Mouse (Mus musculus) neural tube, embryonic 11.5 days (tissue): ENCODE data around the gene Fam131a. TPM values are rescaled to one million over a fixed set of nuclear protein-coding genes. Genes with fewer than 3 reads are reported as not detected.

Experiments used
- ATAC-seq: fragments of 200-750 bp; cut with Nextera tagmentation; 2 replicates; pipeline ENCODE4 v1.8.0; 2017; ENCODE audit warnings: moderate number of reproducible peaks, mild to moderate bottlenecking, moderate TSS enrichment, moderate library complexity; ENCODE audit not compliant: insufficient read depth, low FRiP score, low TSS enrichment
- DNase-seq: peaks from one replicate; pipeline ENCODE4 v3.0.0-alpha.2; 2015; ENCODE audit warnings: low spot score
- H3K27ac ChIP-seq: fragments of 300-500 bp; sonication (generic); 2 replicates; pipeline ENCODE4 v1.5.1; 2014; ENCODE audit warnings: low read depth, mild to moderate bottlenecking, low read length
- H3K27me3 ChIP-seq: fragments of 300-500 bp; sonication (generic); 2 replicates; pipeline ENCODE4 v1.6.1; 2014; ENCODE audit warnings: mild to moderate bottlenecking, low read length, mixed read lengths; ENCODE audit not compliant: control insufficient read depth, insufficient read depth
- H3K36me3 ChIP-seq: fragments of 300-500 bp; sonication (generic); 2 replicates; pipeline ENCODE4 v1.6.1; 2014; ENCODE audit warnings: mild to moderate bottlenecking, low read length, moderate library complexity, mixed read lengths; ENCODE audit not compliant: control insufficient read depth, insufficient read depth
- H3K4me1 ChIP-seq: fragments of 300-500 bp; sonication (generic); 2 replicates; pipeline ENCODE4 v1.6.1; 2014; ENCODE audit warnings: low read length, mixed read lengths; ENCODE audit not compliant: control insufficient read depth, insufficient read depth
- H3K4me2 ChIP-seq: fragments of 300-500 bp; sonication (generic); 2 replicates; pipeline ENCODE4 v1.6.1; 2014; ENCODE audit warnings: low read depth, mild to moderate bottlenecking, moderate library complexity
- H3K4me3 ChIP-seq: fragments of 300-500 bp; sonication (generic); 2 replicates; pipeline ENCODE4 v1.5.1; 2014; ENCODE audit warnings: low read depth, low read length
- H3K9ac ChIP-seq: fragments of 300-500 bp; sonication (generic); 2 replicates; pipeline ENCODE4 v1.6.1; 2014; ENCODE audit warnings: mild to moderate bottlenecking, low read length
- H3K9me3 ChIP-seq: fragments of 300-500 bp; sonication (generic); 2 replicates; pipeline ENCODE4 v1.6.1; 2016; ENCODE audit warnings: low read length; ENCODE audit not compliant: control insufficient read depth
- WGBS: fragments of 180-500 bp; shearing (Covaris S2); extraction: QIAGEN DNeasy Blood & Tissue Kit; methylation state at CpG from one replicate; pipeline ENCODE4 v1.1.7; 2014; 5-methylcytosine and 5-hydroxymethylcytosine counted together
- polyA plus RNA-seq: library from polyadenylated mRNA; unstranded; fragments of >200 nt; fragmentation: Nextera tagmentation; extraction: Ambion mirVana; gene quantifications from 2 replicates; pipeline ENCODE4 v1.2.1, GENCODE M21; 2014

Fam131a gene
- polyA plus RNA-seq, 1 experiment from 2014 or later: 17.8 TPM

DNA sequence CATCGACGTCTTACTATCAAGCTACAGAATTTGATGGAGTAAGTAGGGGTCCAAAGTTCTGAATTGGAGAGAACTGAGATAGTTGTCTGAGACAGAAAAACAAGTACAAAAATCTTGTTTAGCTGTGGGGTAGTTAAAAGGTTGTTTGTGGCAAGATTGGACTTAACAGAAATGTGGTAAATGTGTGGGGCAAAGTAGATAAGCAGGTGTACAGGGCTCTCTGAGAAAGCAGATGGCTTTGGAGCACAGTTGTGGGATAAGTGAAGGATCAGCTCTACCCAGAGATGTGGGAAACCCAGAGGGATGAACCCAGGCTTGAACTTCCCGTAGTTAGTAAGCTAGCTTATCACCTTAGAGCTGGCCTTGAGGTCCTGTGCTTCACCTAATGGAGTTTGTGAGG is 2.3 kb upstream of the Fam131a start:
- no peak for ATAC-seq
- H3K36me3 ChIP-seq: peaks cover 36% of the 10 kb centered on the region
- 89% methylated on average over 3 of the region's 3 CpGs for WGBS

DNA sequence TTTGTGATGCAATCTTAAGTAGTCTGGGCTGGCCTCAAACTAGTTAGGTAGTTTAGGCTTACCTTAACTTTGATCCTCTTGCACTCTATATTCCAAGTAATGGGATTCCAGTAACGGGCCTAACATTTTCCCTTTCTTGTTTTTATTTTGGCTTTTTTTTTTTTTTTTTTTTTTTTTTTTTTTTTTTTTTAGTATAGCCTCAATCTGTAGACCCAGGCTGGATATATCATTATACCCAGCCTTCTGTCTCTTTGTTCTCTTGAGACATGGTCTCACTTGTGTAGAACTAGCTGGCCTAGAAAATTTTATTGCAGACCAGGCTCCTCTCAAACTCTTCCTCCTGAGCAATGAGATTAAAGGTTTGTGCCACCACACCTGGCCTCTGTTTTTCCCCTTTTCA is 1.4 kb upstream of the Fam131a start:
- Histone ChIP-seq H3K27ac (no peak overlapping the region), H3K4me1 (peaks cover 19% of the 10 kb centered on the region), H3K9me3 (no peaks in the 10 kb centered on the region), H3K4me2 (no peak overlapping the region), H3K36me3 (peaks cover 31% of the 10 kb centered on the region), H3K4me3 (no peak overlapping the region), H3K27me3 (no peaks in the 10 kb centered on the region), H3K9ac (no peak overlapping the region)
- WGBS: 83% methylated on average over 1 of the region's 1 CpGs
- DNase-seq (no peak), ATAC-seq (no peak)

More for the DNA sequence above, 2.3 kb upstream of the Fam131a start:
- H3K27ac ChIP-seq: no peak overlapping the region
- H3K4me3 ChIP-seq: no peak overlapping the region
- H3K9me3 ChIP-seq: no peaks in the 10 kb centered on the region
- H3K9ac ChIP-seq: no peak overlapping the region
- no peak overlapping the region for H3K4me2 ChIP-seq
- H3K4me1 ChIP-seq: peaks cover 14% of the 10 kb centered on the region
- H3K27me3 ChIP-seq: no peaks in the 10 kb centered on the region
- no peak for DNase-seq

DNA sequence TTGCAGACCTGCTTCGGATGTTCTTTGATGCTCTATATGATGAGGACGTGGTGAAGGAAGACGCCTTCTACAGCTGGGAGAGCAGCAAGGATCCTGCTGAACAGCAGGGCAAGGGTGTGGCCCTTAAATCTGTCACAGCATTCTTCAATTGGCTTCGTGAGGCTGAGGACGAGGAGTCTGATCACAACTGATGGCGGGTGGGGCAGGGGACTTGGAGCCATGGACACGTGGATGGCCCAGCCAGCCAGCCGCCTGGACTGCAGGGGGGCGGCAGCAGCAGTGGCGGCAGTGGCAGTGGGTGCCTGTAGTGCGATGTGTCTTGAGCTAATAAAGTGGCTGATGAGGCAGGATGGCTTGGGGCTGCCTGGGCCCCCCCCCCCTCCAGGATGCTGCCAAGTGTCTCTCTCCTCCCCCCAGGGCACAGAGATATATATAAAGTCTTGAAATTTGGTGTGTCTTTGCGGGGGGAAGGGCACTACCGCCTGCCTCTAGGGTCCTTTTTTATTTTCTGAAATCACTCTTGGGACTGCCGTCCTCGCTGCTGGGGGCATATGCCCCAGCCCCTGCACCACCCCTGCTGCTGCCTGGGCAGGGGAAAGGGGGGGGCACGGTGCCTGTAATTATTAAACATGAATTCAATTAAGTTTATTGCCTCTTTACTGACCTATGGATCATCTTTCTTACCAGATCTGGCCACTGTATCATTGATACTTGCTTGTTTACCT is 638 bp upstream of the Fam131a start:
- Histone ChIP-seq H3K4me3 (peak overlapping the region; percentile 51), H3K36me3 (peaks cover 24% of the 10 kb centered on the region)
- DNase-seq: no peak

DNA sequence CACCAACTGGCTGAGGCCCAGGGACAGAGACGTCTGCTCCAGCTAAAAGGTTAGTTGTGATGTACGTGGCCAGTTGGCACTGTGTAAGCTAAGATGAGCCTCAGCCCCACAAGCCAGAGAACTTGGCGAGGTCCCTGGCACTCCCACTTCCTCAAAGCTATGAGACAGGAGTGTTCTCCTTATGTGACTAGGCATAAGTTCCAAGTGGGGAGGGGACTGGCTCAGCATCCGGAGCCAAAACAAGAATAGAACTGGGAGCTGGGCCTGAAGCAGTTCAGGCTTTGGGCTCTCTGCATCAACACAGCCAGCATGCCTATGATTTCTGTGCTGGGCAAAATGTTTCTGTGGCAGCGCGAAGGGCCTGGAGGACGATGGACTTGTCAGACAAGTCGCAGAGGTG is 1.7 kb downstream of the Fam131a start:
- no peak for ATAC-seq
- Histone ChIP-seq H3K27ac (no peak overlapping the region), H3K4me3 (no peak overlapping the region), H3K9ac (no peak overlapping the region; the same call in 1 of the 2 replicates), H3K4me1 (peaks cover 20% of the 10 kb centered on the region), H3K27me3 (no peaks in the 10 kb centered on the region), H3K4me2 (peak overlapping the region; percentile 74; the same call in 1 of the 2 replicates), H3K36me3 (peaks cover 8% of the 10 kb centered on the region), H3K9me3 (no peaks in the 10 kb centered on the region)
- DNase-seq: no peak
- 83% methylated on average over 8 of the region's 8 CpGs for WGBS

More for the DNA sequence above, 638 bp upstream of the Fam131a start:
- Histone ChIP-seq H3K9ac (no peak overlapping the region; the same call in 1 of the 2 replicates), H3K27ac (peak overlapping the region; percentile 80), H3K4me2 (peak overlapping the region; percentile 72; the same call in 1 of the 2 replicates), H3K4me1 (peaks cover 20% of the 10 kb centered on the region), H3K27me3 (no peaks in the 10 kb centered on the region), H3K9me3 (no peaks in the 10 kb centered on the region)
- ATAC-seq: no peak
- WGBS: 39% methylated on average over 16 of the region's 16 CpGs

DNA sequence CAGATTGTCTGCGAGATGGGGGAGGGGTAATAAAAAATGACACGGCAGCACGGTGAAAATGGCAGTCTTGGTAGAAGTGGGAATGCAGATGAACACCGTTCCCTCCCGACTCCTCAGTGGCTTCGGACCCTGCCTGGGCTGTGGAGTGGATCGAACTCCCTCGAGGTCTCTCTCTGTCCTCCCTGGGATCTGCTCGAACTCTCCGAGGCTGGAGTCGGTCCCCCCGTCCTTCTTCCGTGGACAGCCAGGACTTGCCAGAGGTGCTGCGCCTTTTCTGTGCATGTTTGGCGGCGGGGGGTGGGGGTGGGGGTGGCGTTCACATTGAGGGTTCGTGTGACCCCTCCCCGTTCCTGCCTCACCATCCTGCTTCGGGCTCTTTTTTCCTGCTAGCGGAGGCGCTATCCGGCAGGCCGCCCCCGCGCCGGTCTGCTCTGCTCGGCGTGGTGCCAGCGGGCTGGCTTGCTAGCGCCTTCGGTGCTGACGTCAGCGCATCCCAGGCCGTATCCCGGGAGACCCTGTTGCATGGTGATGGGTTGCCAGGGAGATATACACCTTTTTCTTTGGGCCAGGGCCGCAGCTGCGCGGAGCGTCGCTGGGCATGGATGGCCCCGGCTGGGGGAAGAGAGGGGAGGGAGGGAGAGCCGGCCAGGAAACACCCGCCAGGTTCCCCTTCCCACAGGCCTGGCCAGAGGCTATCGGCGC is 2.7 kb downstream of the Fam131a start:
- Histone ChIP-seq H3K9ac (peak overlapping the region; percentile 61), H3K36me3 (peaks cover 7% of the 10 kb centered on the region; the same call in 1 of the 2 replicates), H3K4me3 (peak overlapping the region; percentile 32), H3K27me3 (no peaks in the 10 kb centered on the region), H3K9me3 (no peaks in the 10 kb centered on the region), H3K4me1 (peaks cover 20% of the 10 kb centered on the region), H3K27ac (peak overlapping the region; percentile 62; the same call in 1 of the 2 replicates), H3K4me2 (peak overlapping the region; percentile 74)
- DNase-seq: peak; percentile 91
- under 1% methylated on average over 46 of the region's 46 CpGs for WGBS
- ATAC-seq: peak; percentile 79

DNA sequence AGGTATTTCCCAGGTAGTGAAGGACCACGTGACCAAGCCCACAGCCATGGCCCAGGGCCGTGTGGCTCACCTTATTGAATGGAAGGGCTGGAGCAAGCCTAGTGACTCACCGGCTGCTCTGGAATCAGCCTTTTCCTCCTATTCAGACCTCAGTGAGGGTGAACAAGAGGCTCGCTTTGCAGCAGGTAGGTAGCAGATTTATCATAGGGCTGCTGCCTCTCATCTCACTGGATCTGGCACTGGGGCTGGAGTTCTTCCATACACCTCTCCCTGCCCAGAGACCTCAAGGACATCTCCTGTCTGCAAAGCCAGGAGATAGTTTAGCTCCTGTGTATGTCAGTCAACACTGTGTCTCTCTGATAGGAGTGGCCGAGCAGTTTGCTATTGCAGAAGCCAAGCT is 6.2 kb downstream of the Fam131a start:
- ATAC-seq (no peak), DNase-seq (no peak)
- WGBS: 81% methylated on average over 5 of the region's 5 CpGs
- no peak overlapping the region for H3K27ac ChIP-seq
- peaks cover 18% of the 10 kb centered on the region for H3K4me1 ChIP-seq
- H3K27me3 ChIP-seq: no peaks in the 10 kb centered on the region
- H3K36me3 ChIP-seq: 0 out of 2 replicates have a peak, but pooled peaks cover 4% of the 10 kb centered on the region
- no peaks in the 10 kb centered on the region for H3K9me3 ChIP-seq
- H3K4me2 ChIP-seq: no peak overlapping the region
- H3K4me3 ChIP-seq: no peak overlapping the region
- no peak overlapping the region for H3K9ac ChIP-seq

DNA sequence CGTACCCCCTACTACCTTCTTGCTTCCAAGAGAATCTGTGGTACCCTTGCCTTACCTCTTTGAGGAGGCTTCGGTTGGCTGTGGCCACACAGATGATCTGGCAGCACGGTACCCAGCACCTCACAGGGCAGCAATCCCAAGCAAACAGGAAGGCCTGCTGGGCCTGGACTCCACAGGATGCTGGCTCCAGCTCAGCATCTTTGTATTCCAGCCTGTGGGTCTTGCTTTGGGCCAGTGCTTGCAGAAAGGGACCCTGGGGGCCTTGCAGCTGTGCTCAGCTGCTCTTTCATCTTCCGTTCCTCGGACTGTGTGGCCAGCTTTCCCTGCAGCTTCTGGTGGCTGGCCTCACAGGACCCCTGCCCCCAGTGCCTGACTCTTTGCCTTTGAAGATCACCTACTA is 7.0 kb downstream of the Fam131a start:
- no peak overlapping the region for H3K4me3 ChIP-seq
- H3K27ac ChIP-seq: no peak overlapping the region
- no peak for DNase-seq
- 35% methylated on average over 5 of the region's 5 CpGs for WGBS
- H3K9me3 ChIP-seq: no peaks in the 10 kb centered on the region
- no peaks in the 10 kb centered on the region for H3K27me3 ChIP-seq
- no peak for ATAC-seq
- peaks cover 18% of the 10 kb centered on the region for H3K4me1 ChIP-seq
- no peak overlapping the region for H3K4me2 ChIP-seq
- H3K36me3 ChIP-seq: 0 out of 2 replicates have a peak, but pooled peaks cover 4% of the 10 kb centered on the region
- H3K9ac ChIP-seq: no peak overlapping the region

DNA sequence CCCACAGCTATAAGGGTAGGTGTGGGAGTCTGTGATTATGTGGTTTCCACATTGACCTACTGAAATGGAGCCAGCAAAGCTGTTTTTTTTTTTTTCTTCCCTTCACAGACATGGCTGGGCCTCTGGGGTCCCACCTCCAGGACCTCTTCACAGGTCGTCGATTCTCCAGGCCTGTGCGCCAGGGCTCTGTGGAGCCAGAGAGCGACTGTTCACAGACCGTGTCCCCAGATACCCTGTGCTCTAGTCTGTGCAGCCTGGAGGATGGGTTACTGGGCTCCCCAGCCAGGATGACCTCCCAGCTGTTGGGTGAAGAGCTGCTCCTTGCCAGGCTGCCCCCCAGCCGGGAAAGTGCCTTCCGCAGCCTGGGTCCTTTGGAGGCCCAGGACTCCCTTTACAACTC is 8.3 kb downstream of the Fam131a start:
- no peak for DNase-seq
- Histone ChIP-seq H3K36me3 (peaks cover 7% of the 10 kb centered on the region; the same call in 1 of the 2 replicates), H3K27me3 (no peaks in the 10 kb centered on the region), H3K9me3 (no peaks in the 10 kb centered on the region), H3K9ac (no peak overlapping the region), H3K4me2 (no peak overlapping the region), H3K4me1 (peaks cover 16% of the 10 kb centered on the region), H3K4me3 (no peak overlapping the region), H3K27ac (peak overlapping the region; percentile 54; the same call in 1 of the 2 replicates)
- ATAC-seq: no peak
- WGBS: 48% methylated on average over 7 of the region's 7 CpGs
